Mouse (Mus musculus): ENCODE measurements around the gene Mrps10. TPM values are rescaled to one million over a fixed set of nuclear protein-coding genes. Genes with fewer than 3 reads are reported as not detected.

Gene Mrps10
- total and polyA plus RNA-seq, 2 experiments from 2014 or later = 42.4 to 75.0 TPM

DNA sequence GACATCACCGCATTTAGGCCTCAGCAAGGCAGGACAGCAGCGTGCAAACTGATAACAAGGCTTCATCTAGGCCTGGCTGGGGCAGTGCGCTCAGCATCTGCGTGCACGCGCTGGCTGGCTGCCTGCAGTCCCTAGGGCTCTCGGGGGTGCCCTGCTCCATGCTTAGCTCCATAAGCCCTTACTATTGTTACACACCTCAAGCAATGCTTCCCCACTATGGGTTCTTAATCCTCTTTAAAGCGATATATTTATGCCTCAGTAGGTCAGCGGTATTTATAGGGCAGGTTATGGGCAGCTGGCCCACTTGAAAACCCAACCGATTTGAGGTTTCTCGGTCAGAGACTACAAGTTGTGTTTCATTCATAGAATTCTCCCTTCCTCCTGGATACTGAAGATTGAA lies 13.2 kb downstream of the Mrps10 start:
- Histone ChIP-seq H3K4me3 (ENCODE audit: low read depth, low read length) (no peak overlapping the region), H3K27me3 (ENCODE audit: insufficient read depth, low read length) (no peaks in the 10 kb centered on the region), H3K9me3 (ENCODE audit: low read length) (no peaks in the 10 kb centered on the region), H3K4me1 (ENCODE audit: insufficient read depth) (no peaks in the 10 kb centered on the region), H3K4me2 (ENCODE audit: low read depth) (no peak overlapping the region), H3K27ac (ENCODE audit: low read depth, low read length) (no peak overlapping the region), H3K36me3 (ENCODE audit: insufficient read depth) (peaks cover 28% of the 10 kb centered on the region), H3K9ac (no peak overlapping the region)
- WGBS = 43% methylated on average over 11 of the region's 11 CpGs
- no peak for TF ChIP-seq CTCF (IDR thresholded peaks at IDR 0.05; ENCODE audit: low read depth)
- ATAC-seq (no peak), DNase-seq (no peak)

DNA sequence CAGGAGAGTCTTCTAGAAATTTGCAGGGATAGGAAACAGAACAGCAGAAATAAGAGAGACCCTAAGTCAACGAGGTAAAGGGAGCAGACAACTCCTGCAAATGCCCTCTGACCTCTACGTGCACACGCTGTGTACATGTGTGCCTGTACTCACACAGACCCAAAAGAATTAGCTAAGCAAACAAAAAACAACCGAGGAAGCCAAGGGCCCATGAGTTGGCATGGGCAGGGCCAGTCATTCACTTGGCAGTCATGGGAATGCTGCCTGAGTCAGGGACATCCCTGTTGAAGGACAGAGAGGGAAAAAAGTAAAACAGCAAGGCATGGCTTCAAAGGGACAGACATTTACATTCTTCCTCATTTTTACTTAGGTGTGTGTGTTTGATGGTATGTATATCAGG lies 14.6 kb downstream of the Mrps10 start:
- no peaks in the 10 kb centered on the region for H3K4me1 ChIP-seq (ENCODE audit: insufficient read depth)
- H3K9me3 ChIP-seq (ENCODE audit: low read length) = no peaks in the 10 kb centered on the region
- H3K27me3 ChIP-seq (ENCODE audit: insufficient read depth, low read length) = no peaks in the 10 kb centered on the region
- no peak overlapping the region for H3K4me3 ChIP-seq (ENCODE audit: low read depth, low read length)
- no peak overlapping the region for H3K27ac ChIP-seq (ENCODE audit: low read depth, low read length)
- H3K9ac ChIP-seq = no peak overlapping the region
- DNase-seq (no peak), ATAC-seq (no peak)
- WGBS = 92% methylated on average over 4 of the region's 4 CpGs
- TF ChIP-seq CTCF (IDR thresholded peaks at IDR 0.05; ENCODE audit: low read depth) = no peak
- H3K36me3 ChIP-seq (ENCODE audit: insufficient read depth) = peaks cover 17% of the 10 kb centered on the region; the same call in 1 of the 2 replicates
- H3K4me2 ChIP-seq (ENCODE audit: low read depth) = no peak overlapping the region

GRCm38 (mm10) chr17:47384064-47384463 lies 15.4 kb downstream of the Mrps10 start:
- H3K27ac ChIP-seq (ENCODE audit: low read depth, low read length) = no peak overlapping the region
- H3K9ac ChIP-seq = no peak overlapping the region
- H3K4me1 ChIP-seq (ENCODE audit: insufficient read depth) = no peaks in the 10 kb centered on the region
- WGBS = 90% methylated on average over 3 of the region's 3 CpGs
- peak; percentile 10; the same call in 1 of the 2 replicates for TF ChIP-seq CTCF (IDR thresholded peaks at IDR 0.05; ENCODE audit: low read depth)
- ATAC-seq (no peak), DNase-seq (no peak)
- no peak overlapping the region for H3K4me3 ChIP-seq (ENCODE audit: low read depth, low read length)
- no peak overlapping the region for H3K4me2 ChIP-seq (ENCODE audit: low read depth)
- peaks cover 12% of the 10 kb centered on the region; the same call in 1 of the 2 replicates for H3K36me3 ChIP-seq (ENCODE audit: insufficient read depth)
- H3K27me3 ChIP-seq (ENCODE audit: insufficient read depth, low read length) = no peaks in the 10 kb centered on the region
- no peaks in the 10 kb centered on the region for H3K9me3 ChIP-seq (ENCODE audit: low read length)

DNA sequence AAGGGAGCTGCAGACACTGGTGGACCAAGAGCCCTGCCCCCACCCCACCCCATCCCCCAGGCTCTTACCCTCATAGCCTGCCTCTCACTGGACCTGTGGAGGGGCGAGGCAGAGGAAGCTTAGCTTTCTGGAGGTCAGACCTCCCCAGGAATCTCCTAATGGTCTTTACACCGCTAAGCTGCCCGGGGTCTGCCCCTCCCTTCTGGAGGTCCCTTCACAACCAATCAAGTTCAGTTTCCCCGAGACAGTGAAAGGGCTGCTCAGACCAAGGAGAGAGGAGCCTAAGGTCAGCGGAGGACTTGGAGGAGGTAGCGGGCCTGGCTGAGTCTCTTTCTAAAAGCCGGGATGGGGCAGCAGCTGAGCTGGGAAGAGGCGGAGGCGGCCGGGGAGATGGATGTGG lies 16.5 kb downstream of the Mrps10 start, which contains the start of gene Guca1b:
Gene Guca1b (plus strand): TSS at position 249 of the 400 bp plus-strand sequence.
- no peak for DNase-seq
- Histone ChIP-seq H3K9ac (no peak within 1 kb of the TSS), H3K4me1 (ENCODE audit: insufficient read depth) (no peaks in the 10 kb centered on the region), H3K4me3 (ENCODE audit: low read depth, low read length) (no peak within 1 kb of the TSS), H3K27me3 (ENCODE audit: insufficient read depth, low read length) (no peaks in the 10 kb centered on the region), H3K27ac (ENCODE audit: low read depth, low read length) (no peak within 1 kb of the TSS), H3K4me2 (ENCODE audit: low read depth) (no peak within 1 kb of the TSS), H3K9me3 (ENCODE audit: low read length) (no peaks in the 10 kb centered on the region), H3K36me3 (ENCODE audit: insufficient read depth) (0 out of 2 replicates have a peak, but pooled peaks cover under 1% of the 10 kb centered on the region)
- ATAC-seq = no peak
- TF ChIP-seq CTCF (IDR thresholded peaks at IDR 0.05; ENCODE audit: low read depth) = no peak
- WGBS = 37% methylated on average over 10 of the region's 10 CpGs

GRCm38 (mm10) chr17:47386649-47387048 lies 18.0 kb downstream of the Mrps10 start:
- peak; percentile 74 for TF ChIP-seq CTCF (IDR thresholded peaks at IDR 0.05; ENCODE audit: low read depth)
- Histone ChIP-seq H3K36me3 (ENCODE audit: insufficient read depth) (no peaks in the 10 kb centered on the region), H3K27me3 (ENCODE audit: insufficient read depth, low read length) (no peaks in the 10 kb centered on the region), H3K4me3 (ENCODE audit: low read depth, low read length) (no peak overlapping the region), H3K9me3 (ENCODE audit: low read length) (no peaks in the 10 kb centered on the region), H3K4me1 (ENCODE audit: insufficient read depth) (no peaks in the 10 kb centered on the region), H3K9ac (no peak overlapping the region), H3K4me2 (ENCODE audit: low read depth) (no peak overlapping the region), H3K27ac (ENCODE audit: low read depth, low read length) (no peak overlapping the region)
- peak; percentile 20 for DNase-seq
- WGBS = 62% methylated on average over 4 of the region's 4 CpGs
- ATAC-seq = no peak

- TF ChIP-seq CTCF (IDR thresholded peaks at IDR 0.05; ENCODE audit: low read depth) = no peak
- 20% methylated on average over 24 of the region's 24 CpGs for WGBS
- DNase-seq (no peak), ATAC-seq (no peak)
- Histone ChIP-seq H3K36me3 (ENCODE audit: insufficient read depth) (no peaks in the 10 kb centered on the region), H3K4me3 (ENCODE audit: low read depth, low read length) (peak overlapping the region; percentile 7; the same call in 1 of the 2 replicates), H3K27ac (ENCODE audit: low read depth, low read length) (no peak overlapping the region), H3K4me2 (ENCODE audit: low read depth) (peak overlapping the region; percentile 39; the same call in 1 of the 2 replicates), H3K27me3 (ENCODE audit: insufficient read depth, low read length) (no peaks in the 10 kb centered on the region; the same call in 1 of the 2 replicates), H3K9ac (no peak overlapping the region), H3K4me1 (ENCODE audit: insufficient read depth) (no peaks in the 10 kb centered on the region), H3K9me3 (ENCODE audit: low read length) (no peaks in the 10 kb centered on the region)
Observed at GRCm38 (mm10) chr17:47394223-47394869, 25.7 kb downstream of the Mrps10 start.

GRCm38 (mm10) chr17:47395376-47395913 lies 26.8 kb downstream of the Mrps10 start:
- no peaks in the 10 kb centered on the region for H3K9me3 ChIP-seq (ENCODE audit: low read length)
- no peak overlapping the region for H3K27ac ChIP-seq (ENCODE audit: low read depth, low read length)
- peak overlapping the region; percentile 18; the same call in 1 of the 2 replicates for H3K4me3 ChIP-seq (ENCODE audit: low read depth, low read length)
- H3K9ac ChIP-seq = no peak overlapping the region
- DNase-seq = no peak
- H3K27me3 ChIP-seq (ENCODE audit: insufficient read depth, low read length) = no peaks in the 10 kb centered on the region; the same call in 1 of the 2 replicates
- H3K4me1 ChIP-seq (ENCODE audit: insufficient read depth) = no peaks in the 10 kb centered on the region
- H3K4me2 ChIP-seq (ENCODE audit: low read depth) = peak overlapping the region; percentile 39
- TF ChIP-seq CTCF (IDR thresholded peaks at IDR 0.05; ENCODE audit: low read depth) = no peak
- peak; percentile 48; the same call in 1 of the 2 replicates for ATAC-seq
- 7% methylated on average over 19 of the region's 20 CpGs for WGBS
- H3K36me3 ChIP-seq (ENCODE audit: insufficient read depth) = no peaks in the 10 kb centered on the region
